Mouse (Mus musculus) stomach, postnatal 0 days (tissue): ENCODE measurements at regions not wholly inside any gene's neighbourhood (a gene's known extent, or its start where the extent isn't known, plus 50 kb on each side); places are given as distances from the start of the nearest gene placed in this dataset.

Experiments used
- CTCF ChIP-seq: IDR thresholded peaks from 2 replicates; pipeline ENCODE4 v1.5.1; 2016; ENCODE audit warnings: antibody characterized with exemption, low read depth, mild to moderate bottlenecking, moderate library complexity
- EP300 ChIP-seq: optimal IDR thresholded peaks from 2 replicates; pipeline ENCODE3; 2016; ENCODE audit warnings: antibody characterized with exemption

DNA sequence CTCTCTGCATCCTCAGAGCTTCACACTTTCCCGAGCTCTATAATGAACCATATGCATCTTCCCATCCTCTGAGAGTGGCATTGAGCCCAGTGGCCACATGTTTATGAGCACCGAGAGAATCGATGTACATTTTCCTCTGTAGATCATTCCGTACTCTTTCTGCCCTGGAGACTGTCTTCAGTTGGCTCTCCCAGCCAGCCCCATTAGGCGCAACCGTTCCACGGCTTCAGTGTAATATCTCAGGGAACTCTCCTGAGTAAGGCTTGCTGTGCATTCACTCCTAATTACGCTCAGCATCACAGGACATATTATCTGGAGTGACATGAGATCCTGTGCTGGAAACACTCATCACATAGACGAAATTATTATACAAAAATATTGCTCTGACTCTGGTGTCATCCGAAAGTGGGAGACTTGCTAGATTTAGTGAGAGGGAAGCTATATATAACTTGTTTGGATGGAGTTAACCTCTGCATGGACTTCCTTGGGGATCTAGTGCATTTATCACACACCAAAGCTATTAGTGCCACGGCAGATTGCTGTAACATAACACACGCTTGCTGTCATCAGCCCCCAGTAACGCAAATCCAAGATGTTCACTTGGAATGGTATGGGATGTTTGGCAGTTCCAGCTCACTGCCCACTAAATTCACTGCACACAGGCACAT, 83.4 kb upstream of the Cxcl12 start:
- TF ChIP-seq CTCF (no peak), EP300 (no peak)
